Mouse (Mus musculus) G1E (cell line): ENCODE results near the gene Wfdc3. TPM values are rescaled to one million over a fixed set of nuclear protein-coding genes. Genes with fewer than 3 reads are reported as not detected.

ENCODE experiments used
- ATAC-seq: 2 replicates; pipeline ENCODE4 v1.8.0; 2016; ENCODE audit warnings: mild to moderate bottlenecking; ENCODE audit not compliant: insufficient number of reproducible peaks, poor library complexity, low FRiP score, severe bottlenecking; ENCODE audit errors: extremely low read depth
- DNase-seq: peaks from one replicate; pipeline ENCODE4 v3.0.0; 2012; ENCODE audit warnings: low spot score
- H3K27me3 ChIP-seq: 2 replicates; pipeline ENCODE4 v1.6.1; 2012; ENCODE audit warnings: mild to moderate bottlenecking, low read length, inconsistent platforms; ENCODE audit not compliant: insufficient read depth
- H3K36me3 ChIP-seq: replicated peaks from 2 replicates; pipeline ENCODE3; 2012; ENCODE audit warnings: mild to moderate bottlenecking, inconsistent platforms
- H3K4me1 ChIP-seq: 2 replicates; pipeline ENCODE4 v1.6.1; 2012; ENCODE audit warnings: low read depth, low read length, inconsistent platforms, mixed read lengths; ENCODE audit not compliant: insufficient read depth
- H3K4me3 ChIP-seq: 2 replicates; pipeline ENCODE4 v1.5.1; 2012; ENCODE audit warnings: low read depth, mild to moderate bottlenecking, inconsistent platforms, low read length, moderate library complexity, mixed read lengths
- H3K9me3 ChIP-seq: replicated peaks from 2 replicates; pipeline ENCODE4 v1.6.1; 2012; ENCODE audit warnings: inconsistent platforms
- CTCF ChIP-seq: IDR thresholded peaks from 2 replicates; pipeline ENCODE4 v1.5.1; 2012; ENCODE audit warnings: low read depth, low read length, inconsistent platforms, mixed read lengths
- GATA1 ChIP-seq: IDR thresholded peaks from 2 replicates; pipeline ENCODE4 v1.6.1; 2012; ENCODE audit warnings: borderline replicate concordance, low read length, inconsistent platforms, mixed read lengths
- GATA2 ChIP-seq: IDR thresholded peaks from 2 replicates; pipeline ENCODE4 v1.6.1; 2012; ENCODE audit warnings: low read depth, low read length, inconsistent platforms, borderline replicate concordance
- POLR2AphosphoS5 ChIP-seq: IDR thresholded peaks from 2 replicates; pipeline ENCODE4 v1.6.1; 2012; ENCODE audit warnings: low read depth, low read length, inconsistent platforms; ENCODE audit not compliant: insufficient replicate concordance
- TAL1 ChIP-seq: conservative IDR thresholded peaks from 2 replicates; pipeline ENCODE4 v1.6.1; 2012; ENCODE audit warnings: low read depth, low read length, inconsistent platforms, mixed read lengths
- polyA plus RNA-seq: library from polyadenylated mRNA; stranded (reverse); fragments of >175 nt; gene quantifications from 2 replicates; pipeline ENCODE4 v1.2.3, GENCODE M21; 2012
- total RNA-seq, 2 experiments: library from RNA; stranded (forward) in 1 of 2; stranded (reverse) in 1 of 2; fragments of 200-1000 nt in 1 of 2; fragments of >200 nt in 1 of 2; fragmentation: Nextera tagmentation in 1 of 2; gene quantifications; 2 replicates each; pipeline ENCODE4 v1.2.3; 2014 to 2017

The Wfdc3 gene
- total and polyA plus RNA-seq, 3 experiments, result 0.03 to 2.0 (median 0.98) TPM

- DNase-seq, result no peak
- no peaks in the 10 kb centered on the region for H3K9me3 ChIP-seq
- peaks cover 28% of the 10 kb centered on the region for H3K4me1 ChIP-seq
- H3K4me3 ChIP-seq, result no peak overlapping the region
- peaks cover 71% of the 10 kb centered on the region for H3K36me3 ChIP-seq
- ATAC-seq, result no peak
- no peaks in the 10 kb centered on the region for H3K27me3 ChIP-seq
- TF ChIP-seq GATA2 (no peak), TAL1 (no peak), CTCF (no peak), POLR2AphosphoS5 (no peak), GATA1 (no peak)
Measured at GRCm38 (mm10) chr2:164748991-164749390, 3.3 kb upstream of the Wfdc3 start.

- Histone ChIP-seq H3K27me3 (peaks cover 4% of the 10 kb centered on the region), H3K36me3 (peaks cover 63% of the 10 kb centered on the region), H3K9me3 (no peaks in the 10 kb centered on the region), H3K4me1 (peaks cover 28% of the 10 kb centered on the region), H3K4me3 (no peak overlapping the region)
- no peak for TF ChIP-seq GATA1
- ATAC-seq (no peak), DNase-seq (no peak)
Measured at GRCm38 (mm10) chr2:164748191-164748590, 2.5 kb upstream of the Wfdc3 start.

GRCm38 (mm10) chr2:164746693-164747092 is 962 bp upstream of the Wfdc3 start:
- no peak for TF ChIP-seq TAL1
- no peak for TF ChIP-seq POLR2AphosphoS5
- TF ChIP-seq GATA2, result no peak
- TF ChIP-seq CTCF, result no peak
- no peak for TF ChIP-seq GATA1
- ATAC-seq (no peak), DNase-seq (no peak)
- H3K4me3 ChIP-seq, result peak overlapping the region; percentile 82
- H3K27me3 ChIP-seq, result peaks cover 12% of the 10 kb centered on the region
- no peaks in the 10 kb centered on the region for H3K9me3 ChIP-seq
- H3K4me1 ChIP-seq, result peaks cover 25% of the 10 kb centered on the region
- peaks cover 48% of the 10 kb centered on the region for H3K36me3 ChIP-seq

GRCm38 (mm10) chr2:164744987-164745386 is 744 bp downstream of the Wfdc3 start:
- peaks cover 25% of the 10 kb centered on the region for H3K4me1 ChIP-seq
- H3K9me3 ChIP-seq, result no peaks in the 10 kb centered on the region
- DNase-seq (no peak), ATAC-seq (no peak)
- H3K27me3 ChIP-seq, result peaks cover 18% of the 10 kb centered on the region
- peak overlapping the region; percentile 82; the same call in 1 of the 2 replicates for H3K4me3 ChIP-seq
- TF ChIP-seq GATA2, result no peak
- TF ChIP-seq GATA1, result no peak
- TF ChIP-seq POLR2AphosphoS5, result no peak
- TF ChIP-seq TAL1, result no peak
- TF ChIP-seq CTCF, result no peak
- peaks cover 31% of the 10 kb centered on the region for H3K36me3 ChIP-seq

GRCm38 (mm10) chr2:164739876-164740275 is 5.9 kb downstream of the Wfdc3 start:
- no peak for TF ChIP-seq TAL1
- TF ChIP-seq GATA1, result no peak
- no peak for TF ChIP-seq POLR2AphosphoS5
- Histone ChIP-seq H3K36me3 (no peaks in the 10 kb centered on the region), H3K9me3 (no peaks in the 10 kb centered on the region), H3K4me1 (peaks cover 1% of the 10 kb centered on the region), H3K27me3 (peaks cover 24% of the 10 kb centered on the region), H3K4me3 (no peak overlapping the region)
- DNase-seq (no peak), ATAC-seq (no peak)

- TF ChIP-seq GATA2, result no peak
- TF ChIP-seq POLR2AphosphoS5, result no peak
- TF ChIP-seq GATA1, result no peak
- TF ChIP-seq TAL1, result no peak
- TF ChIP-seq CTCF, result no peak
- ATAC-seq (no peak), DNase-seq (no peak)
- Histone ChIP-seq H3K4me3 (no peak overlapping the region), H3K4me1 (no peaks in the 10 kb centered on the region), H3K36me3 (no peaks in the 10 kb centered on the region), H3K9me3 (no peaks in the 10 kb centered on the region), H3K27me3 (peaks cover 23% of the 10 kb centered on the region)
Measured at GRCm38 (mm10) chr2:164737377-164738090, 8.2 kb downstream of the Wfdc3 start.
